Mouse (Mus musculus) MEL (cell line): ENCODE data around the gene Krtap9-3.

Experiments
- CHD2 ChIP-seq: IDR thresholded peaks from 2 replicates; pipeline ENCODE4 v1.6.1; 2011; ENCODE audit warnings: low read length, improper control_type of control experiment
- USF1 ChIP-seq: IDR thresholded peaks from 2 replicates; pipeline ENCODE4 v1.6.1; 2014; ENCODE audit warnings: low read depth, mild to moderate bottlenecking, inconsistent platforms, low read length, improper control_type of control experiment, moderate library complexity

DNA sequence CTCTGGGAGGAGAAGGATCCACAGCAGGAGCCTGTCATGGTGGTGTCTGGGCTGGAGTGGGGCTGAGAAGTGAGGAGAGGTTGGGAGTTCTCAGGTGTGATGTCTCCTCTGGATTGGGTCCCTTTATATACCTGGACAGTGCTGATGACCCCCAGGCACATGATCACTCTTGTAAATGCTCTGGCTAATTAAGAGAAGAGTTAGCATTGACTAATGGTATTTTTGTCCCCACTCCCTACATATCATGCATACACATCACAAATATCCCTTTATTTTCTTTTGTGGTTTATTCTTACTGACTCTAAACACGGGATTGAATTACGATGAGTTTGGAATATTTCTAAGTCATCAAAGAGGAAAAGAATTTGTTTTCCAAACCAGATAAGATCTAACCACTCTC is 22.4 kb upstream of the Krtap9-3 start, which contains the start of gene Gm11562:
- TF ChIP-seq USF1 (no peak), CHD2 (no peak)
